In genomic region chr2:74679980-74680379, GRCm38 (mm10) we compare ENCODE assay signal across 17 mouse cellular contexts. TPM values are rescaled to one million over a fixed set of nuclear protein-coding genes. Genes with fewer than 3 reads are reported as not detected.
DNase-seq lines count a peak whose midpoint lies in the region; ATAC-seq lines count a peak whose summit lies in the region.
"Had no signal": no experiment of that assay in that cellular context is flagged by ENCODE, and none has a peak within 500 bp of the region (broad histone marks: within the 10 kb centered on the region; RNA-seq: fewer than 3 reads in every experiment).

No protein-coding gene starts in this region.

- no peaks in the 10 kb centered on the region for H3K36me3 ChIP-seq in kidney, embryonic 16.5 days (ENCODE audit: insufficient read depth, low read length)
- no peaks in the 10 kb centered on the region for H3K36me3 ChIP-seq in embryonic facial prominence, embryonic 15.5 days
- H3K36me3 ChIP-seq in neural tube, embryonic 13.5 days, result no peaks in the 10 kb centered on the region
- H3K36me3 ChIP-seq: forebrain, embryonic 12.5 days had no signal

- under 1% methylated on average over 23 of the region's 23 CpGs for WGBS in kidney, embryonic 16.5 days
- 2% methylated on average over 23 of the region's 23 CpGs for WGBS in embryonic facial prominence, embryonic 15.5 days
- under 1% methylated on average over 23 of the region's 23 CpGs for WGBS in neural tube, embryonic 13.5 days

- peak overlapping the region; percentile 63 for H3K4me3 ChIP-seq in kidney, embryonic 16.5 days (ENCODE audit: low read length)
- H3K4me3 ChIP-seq in embryonic facial prominence, embryonic 15.5 days (replicated peaks), result no peak overlapping the region
- H3K4me3 ChIP-seq in neural tube, embryonic 13.5 days, result peak overlapping the region; percentile 42
- H3K4me3 ChIP-seq: forebrain, embryonic 12.5 days; layer of hippocampus, adult 2 months; myocyte had no signal

- peak overlapping the region; percentile 61 for H3K4me2 ChIP-seq in kidney, embryonic 16.5 days (replicated peaks; ENCODE audit: low read depth, low read length)
- peak overlapping the region; percentile 13; the same call in 1 of the 2 replicates for H3K4me2 ChIP-seq in embryonic facial prominence, embryonic 15.5 days (replicated peaks)
- peak overlapping the region; percentile 44 for H3K4me2 ChIP-seq in neural tube, embryonic 13.5 days
- H3K4me2 ChIP-seq: forebrain, embryonic 12.5 days had no signal

- no peaks in the 10 kb centered on the region for H3K9me3 ChIP-seq in kidney, embryonic 16.5 days (ENCODE audit: low read length)
- H3K9me3 ChIP-seq in embryonic facial prominence, embryonic 15.5 days (replicated peaks), result no peaks in the 10 kb centered on the region
- H3K9me3 ChIP-seq in neural tube, embryonic 13.5 days, result no peaks in the 10 kb centered on the region
- H3K9me3 ChIP-seq: forebrain, embryonic 12.5 days had no signal

- peak overlapping the region; percentile 89 for H3K9ac ChIP-seq in kidney, embryonic 16.5 days (replicated peaks; ENCODE audit: low read length)
- H3K9ac ChIP-seq in embryonic facial prominence, embryonic 15.5 days, result no peak overlapping the region
- peak overlapping the region; percentile 75 for H3K9ac ChIP-seq in neural tube, embryonic 13.5 days
- H3K9ac ChIP-seq: forebrain, embryonic 12.5 days had no signal

- peak overlapping the region; percentile 92 for H3K27ac ChIP-seq in kidney, embryonic 16.5 days (ENCODE audit: low read length)
- no peak overlapping the region for H3K27ac ChIP-seq in embryonic facial prominence, embryonic 15.5 days (replicated peaks)
- H3K27ac ChIP-seq in neural tube, embryonic 13.5 days (replicated peaks), result peak overlapping the region; percentile 82
- H3K27ac ChIP-seq: forebrain, embryonic 12.5 days; layer of hippocampus, adult 2 months; macrophage had no signal

- peaks cover 27% of the 10 kb centered on the region for H3K27me3 ChIP-seq in kidney, embryonic 16.5 days (ENCODE audit: insufficient read depth, low read length)
- peaks cover 100% of the 10 kb centered on the region for H3K27me3 ChIP-seq in embryonic facial prominence, embryonic 15.5 days
- H3K27me3 ChIP-seq in neural tube, embryonic 13.5 days, result peaks cover 99% of the 10 kb centered on the region

- ATAC-seq in kidney, embryonic 16.5 days (ENCODE audit: low FRiP score, low TSS enrichment), result no peak
- ATAC-seq in embryonic facial prominence, embryonic 15.5 days (ENCODE audit: insufficient number of reproducible peaks, low FRiP score, low TSS enrichment, low read depth), result no peak
- no peak for ATAC-seq in neural tube, embryonic 13.5 days (ENCODE audit: low read depth)

- peaks cover 40% of the 10 kb centered on the region for H3K4me1 ChIP-seq in kidney, embryonic 16.5 days (ENCODE audit: insufficient read depth, low read length)
- peaks cover 16% of the 10 kb centered on the region for H3K4me1 ChIP-seq in embryonic facial prominence, embryonic 15.5 days
- H3K4me1 ChIP-seq in neural tube, embryonic 13.5 days (replicated peaks), result peaks cover 15% of the 10 kb centered on the region

- DNase-seq in kidney, postnatal 36 days, result no peak
- peak; percentile 59 to 69 for DNase-seq in kidney, postnatal 4 days
- DNase-seq in adrenal gland, adult 2 months, result no peak
- DNase-seq in T-cell, adult 2 months (ENCODE audit: low spot score), result no peak
- DNase-seq: cerebellum, postnatal 36 days; thymus, postnatal 4 days had no signal

RNA-seq across cellular contexts. Expression of gene Hoxd11, which starts 0.6 kb away (rescaled TPM):
- polyA plus RNA-seq in kidney, embryonic 16.5 days (2015; fragmentation: Nextera tagmentation; extraction: Ambion mirVana), result 13.9 and 17.9 TPM in 2 replicates
- not detected in 2 replicates for polyA plus RNA-seq in embryonic facial prominence, embryonic 15.5 days (2015; fragmentation: Nextera tagmentation; extraction: Ambion mirVana)
- polyA plus RNA-seq in neural tube, embryonic 13.5 days (2015; fragmentation: Nextera tagmentation; extraction: Ambion mirVana), result 4.0 and 6.5 TPM in 2 replicates
- total RNA-seq in adrenal gland, adult 2 months (2021), result not detected
- polyA plus RNA-seq in adrenal gland, adult 2 months (2012; rRNA removed), result not detected in 2 replicates
- total RNA-seq: gastrocnemius, adult 18-20 months; heart, postnatal 10 days; layer of hippocampus, adult 2 months; liver, adult 2 months had no signal
- polyA plus RNA-seq: forebrain, embryonic 12.5 days; liver, adult 2 months; macrophage; myocyte had no signal

RNA-seq across cellular contexts. Expression of gene Hoxd12, which starts 5.2 kb away (rescaled TPM):
- polyA plus RNA-seq in kidney, embryonic 16.5 days (2015; fragmentation: Nextera tagmentation; extraction: Ambion mirVana), result 4.5 and 4.7 TPM in 2 replicates
- not detected in 2 replicates for polyA plus RNA-seq in embryonic facial prominence, embryonic 15.5 days (2015; fragmentation: Nextera tagmentation; extraction: Ambion mirVana)
- 0.50 and 1.7 TPM in 2 replicates for polyA plus RNA-seq in neural tube, embryonic 13.5 days (2015; fragmentation: Nextera tagmentation; extraction: Ambion mirVana)
- not detected for total RNA-seq in adrenal gland, adult 2 months (2021)
- polyA plus RNA-seq in adrenal gland, adult 2 months (2012; rRNA removed), result not detected in 2 replicates
- total RNA-seq: ES-E14; gastrocnemius, adult 18-20 months; heart, postnatal 10 days; layer of hippocampus, adult 2 months; liver, adult 2 months had no signal
- polyA plus RNA-seq: forebrain, embryonic 12.5 days; liver, adult 2 months; macrophage; myocyte had no signal

RNA-seq across cellular contexts. Expression of gene Hoxd10, which starts 11.7 kb away (rescaled TPM):
- 33.5 and 38.5 TPM in 2 replicates for polyA plus RNA-seq in kidney, embryonic 16.5 days (2015; fragmentation: Nextera tagmentation; extraction: Ambion mirVana)
- 0.57 and 0.76 TPM in 2 replicates for polyA plus RNA-seq in embryonic facial prominence, embryonic 15.5 days (2015; fragmentation: Nextera tagmentation; extraction: Ambion mirVana)
- 87.2 and 132 TPM in 2 replicates for polyA plus RNA-seq in neural tube, embryonic 13.5 days (2015; fragmentation: Nextera tagmentation; extraction: Ambion mirVana)
- total RNA-seq in adrenal gland, adult 2 months (2021), result not detected
- polyA plus RNA-seq in adrenal gland, adult 2 months (2012; rRNA removed), result not detected in 2 replicates
- total RNA-seq: heart, postnatal 10 days; layer of hippocampus, adult 2 months; liver, adult 2 months had no signal
- polyA plus RNA-seq: forebrain, embryonic 12.5 days; liver, adult 2 months; macrophage; myocyte had no signal

RNA-seq across cellular contexts. Expression of gene Hoxd13, which starts 11.9 kb away (rescaled TPM):
- polyA plus RNA-seq in kidney, embryonic 16.5 days (2015; fragmentation: Nextera tagmentation; extraction: Ambion mirVana), result 0.24 and 0.36 TPM in 2 replicates
- polyA plus RNA-seq in embryonic facial prominence, embryonic 15.5 days (2015; fragmentation: Nextera tagmentation; extraction: Ambion mirVana), result not detected in 2 replicates
- polyA plus RNA-seq in neural tube, embryonic 13.5 days (2015; fragmentation: Nextera tagmentation; extraction: Ambion mirVana), result 0.10 and 0.19 TPM in 2 replicates
- not detected for total RNA-seq in adrenal gland, adult 2 months (2021)
- not detected in 2 replicates for polyA plus RNA-seq in adrenal gland, adult 2 months (2012; rRNA removed)
- total RNA-seq: gastrocnemius, adult 18-20 months; heart, postnatal 10 days; layer of hippocampus, adult 2 months; liver, adult 2 months had no signal
- polyA plus RNA-seq: forebrain, embryonic 12.5 days; liver, adult 2 months; macrophage; myocyte had no signal

RNA-seq across cellular contexts. Expression of gene Hoxd9, which starts 17.5 kb away (rescaled TPM):
- 38.2 and 38.4 TPM in 2 replicates for polyA plus RNA-seq in kidney, embryonic 16.5 days (2015; fragmentation: Nextera tagmentation; extraction: Ambion mirVana)
- polyA plus RNA-seq in embryonic facial prominence, embryonic 15.5 days (2015; fragmentation: Nextera tagmentation; extraction: Ambion mirVana), result 2.8 and 4.5 TPM in 2 replicates
- 27.7 and 42.7 TPM in 2 replicates for polyA plus RNA-seq in neural tube, embryonic 13.5 days (2015; fragmentation: Nextera tagmentation; extraction: Ambion mirVana)
- total RNA-seq in adrenal gland, adult 2 months (2021), result 1 to 10 TPM; 3.3 to 7.8 TPM
- 6.5 and 9.0 TPM in 2 replicates for polyA plus RNA-seq in adrenal gland, adult 2 months (2012; rRNA removed)
- total RNA-seq: layer of hippocampus, adult 2 months; liver, adult 2 months had no signal
- polyA plus RNA-seq: forebrain, embryonic 12.5 days; liver, adult 2 months; macrophage; myocyte had no signal

Comparison
In these comparisons a context has a peak if more than half of its experiments do, and no peak if none do; other contexts are left out.
1. DNase-seq: peak in kidney, postnatal 4 days (2 of 2); none in kidney, postnatal 36 days (0 of 2), adrenal gland, adult 2 months (single experiment) and T-cell, adult 2 months (single experiment).
2. RNA of gene Hoxd10, which starts 11.7 kb away (polyA plus RNA-seq): 87.2 to 132 TPM in neural tube, embryonic 13.5 days and 33.5 to 38.5 TPM in kidney, embryonic 16.5 days; 0.57 to 0.76 TPM in embryonic facial prominence, embryonic 15.5 days and not detected in adrenal gland, adult 2 months; every median in the first group is over 10 times any median in the second.
3. Peak in every context shown above with its lines, with median percentiles within 50 percentile points of each other: H3K4me2 ChIP-seq.